Mouse (Mus musculus): Measurements from ENCODE around the gene Cdkal1.

GRCm38 (mm10) chr13:29653407-29653806, 202.1 kb downstream of the Cdkal1 start:
- TF ChIP-seq MYOG (IDR thresholded peaks at IDR 0.05; ENCODE audit: control insufficient read depth in 1 of 3, insufficient read depth in 1 of 3, insufficient read length in 2 of 3, low read depth in 2 of 3) (no peak), TCF12 (IDR thresholded peaks at IDR 0.05; ENCODE audit: insufficient read depth, poor library complexity, severe bottlenecking) (no peak), POLR2A (IDR thresholded peaks at IDR 0.05; ENCODE audit: insufficient read length, low read depth) (no peak), USF1 (IDR thresholded peaks at IDR 0.05; ENCODE audit: low read depth) (no peak), MAX (IDR thresholded peaks at IDR 0.05; ENCODE audit: low read depth) (no peak), TCF3 (IDR thresholded peaks at IDR 0.05; ENCODE audit: insufficient read length, low read depth) (no peak), POLR2AphosphoS2 (IDR thresholded peaks at IDR 0.05; ENCODE audit: insufficient read length, low read depth) (no peak), E2F4 (IDR thresholded peaks at IDR 0.05; ENCODE audit: insufficient read depth) (no peak), REST (IDR thresholded peaks at IDR 0.05; ENCODE audit: insufficient read depth, insufficient read length) (no peak), SRF (IDR thresholded peaks at IDR 0.05; ENCODE audit: control insufficient read depth, insufficient read length, low read depth) (no peak), CEBPB (IDR thresholded peaks at IDR 0.05; ENCODE audit: insufficient read depth, poor library complexity, severe bottlenecking) (no peak)

Data from myocyte (in vitro differentiated cells).